Mouse (Mus musculus): ENCODE results near the gene D030056L22Rik.

The D030056L22Rik gene

DNA sequence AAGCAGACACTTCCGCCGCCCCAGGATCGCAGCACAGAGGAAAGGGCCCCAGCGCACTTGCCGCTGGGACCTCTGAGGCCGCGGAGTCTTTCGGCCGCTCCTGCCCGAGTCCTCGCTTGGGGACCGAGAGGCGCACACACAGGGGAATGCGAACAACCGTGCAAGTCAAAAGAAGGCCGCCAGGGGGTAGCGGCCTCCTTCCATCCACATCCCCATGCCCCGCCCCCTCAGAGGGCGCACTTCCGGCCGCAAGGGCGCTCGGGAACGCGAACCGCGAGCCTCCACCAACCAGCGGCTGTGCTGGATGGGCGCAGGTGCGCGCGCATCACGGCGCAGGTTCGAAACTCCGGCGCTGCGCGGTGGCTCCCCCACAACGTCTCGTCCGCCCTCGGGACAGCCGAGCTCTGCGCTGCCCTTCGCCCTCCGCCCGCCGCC lies at the start of gene D030056L22Rik:
D030056L22Rik (plus strand) TSS at position 328 of the 435 bp plus-strand sequence.
- in situ Hi-C loops (cut with MboI; ENCODE audit: unreplicated experiment in 2 of 2): loop anchor here (5.0 to 25.0 kb wide), 3 partner anchors 41 to 1326 kb away; partner anchors contain the start of genes Carnmt1 (in 1 of the 2) and Rfk (in 1 of the 2)

GRCm38 (mm10) chr19:18663904-18664303 lies 49.1 kb upstream of the D030056L22Rik start:
- in situ Hi-C loops (cut with MboI; ENCODE audit: unreplicated experiment in 2 of 2): no loop called here

DNA sequence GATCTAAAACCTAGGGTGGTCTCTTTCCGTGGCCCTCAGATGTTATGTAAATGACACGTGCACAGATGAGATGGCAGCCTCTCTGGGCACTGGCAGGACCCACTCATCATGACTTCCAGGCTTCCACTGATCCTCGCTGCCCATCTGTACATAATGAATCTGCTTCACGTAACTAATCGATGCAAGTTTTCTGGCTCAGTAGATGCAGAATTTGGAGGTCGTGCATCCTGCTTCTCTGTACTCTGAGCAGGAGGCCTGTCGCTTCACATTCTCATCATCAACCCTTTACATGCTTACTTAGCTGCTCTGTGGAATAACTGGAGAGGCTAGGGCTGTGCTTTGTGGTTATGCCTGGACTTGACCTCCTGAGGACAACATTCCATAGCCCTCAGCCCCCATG lies 46.0 kb upstream of the D030056L22Rik start:
- in situ Hi-C loops (cut with MboI; ENCODE audit: unreplicated experiment in 2 of 2): loop anchor here in 1 of 2 experiments (5.0 kb wide), 1 partner anchor 50 kb away; no protein-coding TSS in a partner anchor

DNA sequence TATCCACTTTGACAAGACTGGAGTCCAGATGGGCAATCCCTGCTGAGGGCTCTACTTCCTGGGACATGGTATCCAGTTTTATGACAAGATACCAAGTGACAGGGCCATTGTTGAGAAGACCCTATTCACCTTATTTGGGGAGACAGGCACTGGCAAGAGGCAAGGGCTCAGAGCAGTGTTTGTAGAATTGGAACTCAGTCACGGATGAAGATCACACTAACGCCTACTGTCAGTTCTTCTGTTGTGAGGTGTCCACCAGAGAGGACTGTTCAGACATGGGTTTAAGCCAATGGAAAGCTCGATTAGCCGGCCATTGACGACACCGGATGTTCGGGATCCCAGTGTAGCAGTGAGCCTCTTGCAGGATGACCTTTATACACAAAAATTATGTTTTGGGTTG lies 43.4 kb upstream of the D030056L22Rik start:
- in situ Hi-C loops (cut with MboI; ENCODE audit: unreplicated experiment in 2 of 2): loop anchor here in 1 of 2 experiments (5.0 kb wide), 1 partner anchor 52 kb away; no protein-coding TSS in a partner anchor

DNA sequence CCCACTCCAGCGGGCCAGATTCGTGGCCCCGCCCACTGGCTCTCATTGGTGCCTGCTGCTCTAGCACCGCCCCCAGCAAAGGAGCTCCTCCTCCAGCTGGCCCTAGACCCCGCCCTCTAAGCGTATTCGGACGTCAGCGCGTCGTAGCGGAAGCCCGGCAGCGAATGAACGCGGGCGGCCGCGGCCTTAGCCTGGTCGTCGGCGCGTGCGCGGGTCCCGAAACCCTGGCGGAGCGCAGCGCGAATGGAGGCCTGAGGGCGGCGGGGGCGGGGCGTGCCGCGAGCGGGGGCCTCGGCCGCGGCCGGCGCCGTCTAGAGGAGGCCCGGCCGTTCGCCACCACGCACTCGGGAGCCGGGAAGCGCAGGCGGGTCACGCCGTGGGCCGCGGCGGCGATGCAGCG lies 42.4 kb upstream of the D030056L22Rik start, which contains the start of gene Carnmt1:
Carnmt1 (plus strand) TSS at position 157 of the 400 bp plus-strand sequence.
- in situ Hi-C loops (cut with MboI; ENCODE audit: unreplicated experiment in 2 of 2): loop anchor here in 1 of 2 experiments (5.0 kb wide), 1 partner anchor 42 kb away; the partner anchor contains the start of gene D030056L22Rik

DNA sequence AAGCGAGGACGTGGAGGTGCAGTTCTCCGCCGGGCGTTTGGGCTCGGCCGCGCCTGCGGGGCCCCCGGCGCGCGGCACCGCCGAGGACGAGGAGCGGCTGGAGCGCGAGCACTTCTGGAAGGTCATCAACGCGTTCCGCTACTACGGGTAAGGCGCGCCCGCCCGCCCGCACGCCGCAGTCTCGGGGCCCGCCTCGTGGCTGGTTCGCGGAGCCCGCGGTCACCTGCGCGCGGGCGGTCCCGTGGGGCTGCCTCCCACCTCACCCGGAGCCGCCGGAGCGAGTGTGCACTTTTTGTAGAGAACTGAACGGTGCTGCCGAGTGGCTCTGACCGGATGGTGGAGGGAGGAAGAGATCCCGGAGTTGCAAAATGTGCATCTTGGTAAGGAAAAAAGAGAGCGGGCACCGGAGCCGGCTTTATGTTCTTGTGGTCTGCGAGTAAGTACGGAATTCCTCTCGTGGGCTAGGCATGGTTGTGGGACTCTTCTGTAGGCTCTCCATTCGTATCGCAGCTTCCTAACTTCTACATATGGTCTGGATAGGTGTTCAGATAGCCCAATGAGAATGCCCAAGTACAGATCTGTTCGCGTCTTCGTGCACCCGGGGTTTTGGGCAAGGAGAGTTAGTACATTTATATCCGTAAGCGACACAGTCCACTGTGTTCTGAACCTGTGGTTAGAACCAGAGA lies 41.8 kb upstream of the D030056L22Rik start:
- in situ Hi-C loops (cut with MboI; ENCODE audit: unreplicated experiment in 2 of 2): loop anchor here in 1 of 2 experiments (5.0 kb wide), 1 partner anchor 41 kb away; the partner anchor contains the start of gene D030056L22Rik

DNA sequence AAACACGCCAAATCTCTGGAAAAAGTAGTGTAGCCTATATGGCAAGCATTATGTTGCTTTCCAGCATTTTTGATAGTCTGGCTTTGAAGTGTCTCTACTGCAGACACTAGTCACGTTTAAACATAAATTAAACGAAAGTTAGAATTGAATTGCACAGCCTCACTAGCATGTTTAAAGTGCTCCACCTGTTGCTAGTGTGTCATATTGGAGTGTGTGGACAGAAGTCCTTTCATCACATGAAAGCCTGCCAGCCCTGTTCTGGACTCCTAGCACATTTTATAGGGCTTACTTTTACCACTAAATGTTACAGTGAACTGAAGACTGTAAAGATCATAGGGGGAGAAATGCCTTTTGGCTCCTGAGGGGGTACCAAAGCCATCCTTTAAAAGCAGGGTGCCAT lies 40.5 kb upstream of the D030056L22Rik start:
- in situ Hi-C loops (cut with MboI; ENCODE audit: unreplicated experiment in 2 of 2): loop anchor here in 1 of 2 experiments (5.0 kb wide), 1 partner anchor 40 kb away; the partner anchor contains the start of gene D030056L22Rik

DNA sequence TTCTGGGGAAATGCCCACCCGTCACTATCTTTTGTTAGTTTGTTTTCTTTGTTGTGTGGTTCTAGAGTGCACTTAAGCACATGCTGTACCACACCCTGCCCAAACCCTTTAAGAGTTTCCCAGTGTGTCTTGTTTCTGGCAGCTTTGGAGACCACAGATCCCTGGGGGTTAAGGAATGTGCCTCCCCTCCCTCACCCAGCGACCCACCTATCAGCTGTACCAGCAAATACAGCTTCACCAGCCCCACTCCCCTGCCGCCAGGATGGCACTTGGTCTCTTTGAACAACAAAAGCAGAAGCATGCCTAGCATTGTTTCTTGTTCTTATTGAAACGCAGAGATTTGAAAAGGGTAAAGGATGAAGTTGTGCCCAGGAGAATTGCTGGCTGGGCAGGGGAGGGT lies 39.9 kb upstream of the D030056L22Rik start:
- in situ Hi-C loops (cut with MboI; ENCODE audit: unreplicated experiment in 2 of 2): loop anchor here in 1 of 2 experiments (5.0 kb wide), 1 partner anchor 39 kb away; the partner anchor contains the start of gene D030056L22Rik

DNA sequence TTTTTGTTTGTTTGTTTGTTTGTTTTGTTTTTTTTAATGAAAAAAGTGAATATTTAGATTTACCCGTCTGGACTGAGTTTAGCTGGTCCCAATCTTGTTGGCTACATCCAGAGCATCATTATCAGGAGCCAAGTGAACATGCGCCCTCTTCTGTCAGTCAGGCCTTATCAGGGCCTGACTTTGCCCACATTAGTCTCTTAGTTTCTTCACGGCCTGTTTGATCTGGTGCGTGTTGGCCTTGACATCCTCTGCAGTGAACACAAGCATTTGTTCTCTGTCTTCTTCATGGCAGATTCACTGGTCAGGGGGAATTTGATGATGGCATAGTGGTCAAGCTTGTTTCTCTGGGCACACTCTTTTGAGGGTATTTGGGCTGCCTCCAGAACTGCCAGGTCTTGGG lies 30.9 kb upstream of the D030056L22Rik start:
- in situ Hi-C loops (cut with MboI; ENCODE audit: unreplicated experiment in 2 of 2): loop anchor here (5.0 to 25.0 kb wide), 2 partner anchors 35 to 1895 kb away; partner anchors contain the start of gene Vps13a (in 1 of the 2)

- in situ Hi-C loops (cut with MboI; ENCODE audit: unreplicated experiment in 2 of 2): loop anchor here (5.0 to 25.0 kb wide), 2 partner anchors 145 to 1900 kb away; partner anchors contain the start of gene Vps13a (in 1 of the 2)
Observed at GRCm38 (mm10) chr19:18687556-18687955, 25.4 kb upstream of the D030056L22Rik start.

- in situ Hi-C loops (cut with MboI; ENCODE audit: unreplicated experiment in 2 of 2): loop anchor here in 1 of 2 experiments (10.0 to 25.0 kb wide), 2 partner anchors 143 to 1905 kb away; partner anchors contain the start of gene Vps13a
Observed at GRCm38 (mm10) chr19:18692176-18692575, 20.8 kb upstream of the D030056L22Rik start.

DNA sequence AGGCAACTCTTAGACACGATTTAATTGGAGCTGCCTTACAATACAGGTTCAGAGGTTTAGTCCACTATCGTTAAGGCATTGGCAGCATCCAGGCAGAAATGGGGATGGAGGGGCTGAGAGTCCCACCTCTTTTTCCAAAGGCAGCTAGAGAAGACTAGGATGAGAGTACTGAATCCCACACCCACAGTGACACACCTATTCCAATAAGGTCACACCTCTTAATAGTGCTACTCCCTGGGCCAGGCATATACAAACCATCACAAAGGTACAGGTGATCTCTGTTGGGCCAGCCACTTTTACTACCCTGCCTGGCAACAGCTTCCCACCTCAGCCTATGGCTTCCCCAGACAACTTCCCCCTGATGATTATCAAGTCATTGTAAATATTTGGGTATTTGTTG lies 20.2 kb upstream of the D030056L22Rik start:
- in situ Hi-C loops (cut with MboI; ENCODE audit: unreplicated experiment in 2 of 2): loop anchor here in 1 of 2 experiments (10.0 to 25.0 kb wide), 2 partner anchors 142 to 1905 kb away; partner anchors contain the start of gene Vps13a

- in situ Hi-C loops (cut with MboI; ENCODE audit: unreplicated experiment in 2 of 2): loop anchor here in 1 of 2 experiments (10.0 to 25.0 kb wide), 2 partner anchors 140 to 1908 kb away; partner anchors contain the start of gene Vps13a
Observed at GRCm38 (mm10) chr19:18695116-18695515, 17.9 kb upstream of the D030056L22Rik start.

DNA sequence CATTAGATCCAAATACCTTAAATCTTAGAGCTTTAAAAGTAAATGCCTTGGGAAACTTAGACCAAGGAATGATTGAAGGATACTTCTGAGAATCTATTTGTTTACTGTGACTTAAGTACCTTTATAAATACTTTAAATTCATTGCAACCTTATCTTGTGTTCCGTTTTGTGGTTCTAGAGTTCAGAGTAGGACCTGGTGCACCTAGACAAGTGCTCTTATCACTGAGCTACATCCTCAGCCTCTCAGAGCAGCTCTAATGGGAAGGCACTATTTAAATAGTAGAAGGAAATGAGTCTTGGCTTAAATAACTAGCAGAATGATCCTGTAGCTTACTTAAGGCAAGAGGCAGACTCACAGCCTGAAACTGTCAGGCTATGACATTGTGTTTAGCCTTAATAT lies 17.4 kb upstream of the D030056L22Rik start:
- in situ Hi-C loops (cut with MboI; ENCODE audit: unreplicated experiment in 2 of 2): loop anchor here in 1 of 2 experiments (10.0 to 25.0 kb wide), 2 partner anchors 139 to 1908 kb away; partner anchors contain the start of gene Vps13a

- in situ Hi-C loops (cut with MboI; ENCODE audit: unreplicated experiment in 2 of 2): loop anchor here in 1 of 2 experiments (25.0 kb wide), 1 partner anchor 1321 kb away; the partner anchor contains the start of gene Rfk
Observed at GRCm38 (mm10) chr19:18708101-18708500, 4.9 kb upstream of the D030056L22Rik start.

- in situ Hi-C loops (cut with MboI; ENCODE audit: unreplicated experiment in 2 of 2): loop anchor here (5.0 to 25.0 kb wide), 3 partner anchors 39 to 1324 kb away; partner anchors contain the start of genes Carnmt1 (in 1 of the 2) and Rfk (in 1 of the 2)
Observed at GRCm38 (mm10) chr19:18710903-18711302, 2.1 kb upstream of the D030056L22Rik start.

DNA sequence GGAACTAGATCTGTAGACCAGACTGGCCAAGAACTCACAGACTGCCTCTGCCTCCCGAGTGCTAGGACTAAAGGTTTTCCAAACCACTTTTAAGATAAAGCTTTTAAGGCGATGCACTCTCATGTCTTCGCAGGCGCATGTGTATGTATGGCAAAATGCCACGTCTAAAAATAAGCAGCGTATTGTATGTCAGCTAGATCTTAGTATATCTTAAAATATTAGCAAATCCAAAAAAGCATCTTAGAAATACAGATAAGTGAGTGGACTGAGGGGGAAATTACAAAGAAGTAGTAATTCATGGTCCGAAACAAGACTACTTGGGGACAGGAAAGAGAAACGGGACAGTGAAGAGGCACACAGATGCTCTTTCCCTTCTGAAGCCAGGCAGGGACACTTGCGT lies 1.4 kb upstream of the D030056L22Rik start:
- in situ Hi-C loops (cut with MboI; ENCODE audit: unreplicated experiment in 2 of 2): loop anchor here (5.0 to 25.0 kb wide), 3 partner anchors 39 to 1324 kb away; partner anchors contain the start of genes Carnmt1 (in 1 of the 2) and Rfk (in 1 of the 2)

DNA sequence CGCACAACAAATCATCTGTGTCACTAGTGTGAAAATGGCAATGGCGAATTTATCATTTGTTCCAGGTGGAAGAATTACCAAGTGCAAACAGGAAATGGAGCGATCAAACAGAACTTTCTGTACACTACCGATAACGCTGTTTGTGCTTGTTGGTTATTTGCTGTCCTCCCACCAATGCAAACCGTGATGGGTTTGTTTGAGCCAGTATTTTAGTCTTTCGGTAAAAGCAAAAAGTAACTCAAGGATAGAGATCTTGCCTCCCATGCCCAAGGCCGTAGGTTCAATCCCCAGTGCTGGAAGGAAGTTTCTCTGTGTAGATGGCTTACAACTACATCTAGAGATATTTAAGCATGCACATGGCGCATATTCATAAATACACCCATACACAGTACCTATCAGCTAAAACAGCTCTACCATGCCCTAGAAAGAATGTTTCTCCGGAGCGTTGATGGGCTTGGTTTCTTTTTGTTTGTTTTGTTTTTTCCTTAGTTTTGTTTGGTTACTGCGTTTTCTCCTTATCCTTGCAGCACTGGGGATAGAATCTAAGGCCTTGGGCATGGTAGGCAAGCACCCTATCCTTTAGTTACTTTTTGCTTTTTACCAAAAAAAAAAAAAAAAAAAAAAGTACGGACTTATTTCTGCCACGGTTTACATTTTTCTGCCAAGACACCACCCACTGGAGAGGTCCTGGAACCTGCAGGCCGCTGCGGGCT lies 684 bp upstream of the D030056L22Rik start:
- in situ Hi-C loops (cut with MboI; ENCODE audit: unreplicated experiment in 2 of 2): loop anchor here (5.0 to 25.0 kb wide), 3 partner anchors 40 to 1325 kb away; partner anchors contain the start of genes Carnmt1 (in 1 of the 2) and Rfk (in 1 of the 2)

- in situ Hi-C loops (cut with MboI; ENCODE audit: unreplicated experiment in 2 of 2): loop anchor here (5.0 to 25.0 kb wide), 3 partner anchors 41 to 1326 kb away; partner anchors contain the start of genes Carnmt1 (in 1 of the 2) and Rfk (in 1 of the 2)
Observed at GRCm38 (mm10) chr19:18713357-18713756, 364 bp downstream of the D030056L22Rik start.
